Mouse (Mus musculus) heart, postnatal 0 days (tissue): ENCODE measurements around the gene Lpar6.

Experiments
- CTCF ChIP-seq: IDR thresholded peaks from 2 replicates; pipeline ENCODE4 v1.5.1; 2016; ENCODE audit warnings: antibody characterized with exemption, control low read depth, low read depth
- EP300 ChIP-seq: IDR thresholded peaks from 2 replicates; pipeline ENCODE4 v1.6.1; 2016; ENCODE audit warnings: antibody characterized with exemption, low read depth

- TF ChIP-seq CTCF, result no peak
- no peak for TF ChIP-seq EP300
Observed at GRCm38 (mm10) chr14:73204016-73204415, 33.7 kb upstream of the Lpar6 start.
